Mouse (Mus musculus) MEL (cell line): Measurements from ENCODE around the gene Nop16.

ENCODE experiments used
- CTCF ChIP-seq, 3 experiments: IDR thresholded peaks in 2 of 3; conservative IDR thresholded peaks in 1 of 3; 2 replicates each; pipeline ENCODE4 v1.5.1; 2011 to 2012; ENCODE audit warnings: low read length in 3 of 3, low read depth in 2 of 3, mild to moderate bottlenecking in 2 of 3, improper control_type of control experiment in 1 of 3, inconsistent platforms in 1 of 3, mixed read lengths in 1 of 3, moderate library complexity in 1 of 3; ENCODE audit not compliant: control insufficient read depth in 1 of 3, insufficient read depth in 1 of 3, poor library complexity in 1 of 3, severe bottlenecking in 1 of 3
- GATA1 ChIP-seq: IDR thresholded peaks from 2 replicates; pipeline ENCODE4 v1.6.1; 2011; ENCODE audit warnings: low read depth, low read length, improper control_type of control experiment

- TF ChIP-seq GATA1 (no peak), CTCF (IDR thresholded peaks at IDR 0.05 in 2 of 3, conservative IDR thresholded peaks at IDR 0.05 in 1 of 3; ENCODE audit: control insufficient read depth in 1 of 3, insufficient read depth in 1 of 3, low read depth in 2 of 3, low read length in 3 of 3, poor library complexity in 1 of 3, severe bottlenecking in 1 of 3) (peak; percentile 59 to 76 (median 65))
Measured at GRCm38 (mm10) chr13:54565594-54566345, 24.1 kb downstream of the Nop16 start.
